Mouse (Mus musculus): ENCODE measurements around the gene Hist1h2be. TPM values are rescaled to one million over a fixed set of nuclear protein-coding genes. Genes with fewer than 3 reads are reported as not detected.

Hist1h2be gene
- 0.91 TPM for polyA plus RNA-seq (2014; fragmentation: Illumina TruSeq; extraction: RNeasy Lipid Tissue Mini Kit (QIAGEN cat#74804); ENCODE audit: low read depth, low replicate concordance)

DNA sequence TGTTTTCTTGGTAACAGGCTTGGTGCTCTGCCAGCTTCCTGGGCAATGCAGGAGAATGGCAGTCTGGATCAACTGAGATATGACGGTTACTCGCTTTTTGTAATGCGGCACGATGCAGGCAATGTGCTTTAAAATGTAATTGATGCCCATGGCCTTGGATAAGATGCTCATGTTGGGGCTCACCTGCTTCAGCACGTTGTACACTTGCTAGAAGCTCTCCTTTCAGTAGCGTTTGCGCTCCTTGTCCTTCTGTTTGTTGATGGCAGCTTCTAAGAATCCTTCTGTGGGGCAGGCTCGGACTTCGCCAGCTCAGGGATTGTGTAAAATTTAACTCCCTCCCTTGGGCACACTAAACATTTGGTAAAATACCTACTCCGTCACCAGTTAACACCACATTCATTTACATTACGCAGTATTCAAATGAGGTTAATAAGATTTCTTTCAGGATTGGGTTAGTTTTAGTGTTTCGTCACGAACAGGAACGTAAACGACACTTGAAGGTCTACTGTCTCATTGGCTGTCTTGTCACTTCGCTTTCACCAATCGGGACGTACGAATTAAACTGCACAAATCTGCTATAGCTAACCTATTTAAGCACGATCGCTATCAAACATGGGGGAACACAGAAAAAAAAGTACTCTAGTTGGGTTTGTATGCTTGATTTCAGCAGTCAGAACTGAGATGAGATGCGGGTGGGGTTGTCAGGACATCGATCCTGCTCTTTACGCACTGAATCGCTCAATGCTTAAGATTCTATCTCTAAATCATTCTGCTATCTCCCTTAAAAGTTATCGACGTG, at the start of gene Hist1h2be:
TSS of gene Hist1h2be (minus strand) at position 392 of the 799 bp plus-strand sequence.

DNA sequence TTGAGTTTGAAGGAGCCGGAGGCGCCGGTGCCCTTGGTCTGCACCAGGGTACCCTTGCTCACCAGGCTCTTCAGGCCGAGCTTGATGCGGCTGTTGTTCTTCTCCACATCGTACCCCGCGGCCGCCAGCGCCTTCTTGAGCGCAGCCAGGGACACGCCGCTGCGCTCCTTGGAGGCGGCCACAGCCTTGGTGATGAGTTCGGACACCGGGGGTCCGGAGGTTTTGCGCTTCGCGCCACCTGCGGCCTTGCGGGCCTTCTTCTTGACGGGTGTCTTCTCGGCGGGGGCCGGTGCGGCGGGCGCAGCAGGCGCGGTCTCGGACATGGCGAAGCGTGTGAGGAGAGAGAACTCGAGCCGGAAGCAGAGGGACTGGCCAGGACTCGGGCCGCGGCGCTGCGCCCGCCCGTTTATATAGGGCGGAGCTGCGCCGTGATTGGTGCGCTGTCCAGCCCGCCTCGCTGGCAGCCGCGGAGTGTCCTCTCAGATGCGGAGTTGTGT, 1.3 kb upstream of the Hist1h2be start, which contains the start of gene Hist1h1e:
TSS of gene Hist1h1e (minus strand) at position 384 of the 497 bp plus-strand sequence.

DNA sequence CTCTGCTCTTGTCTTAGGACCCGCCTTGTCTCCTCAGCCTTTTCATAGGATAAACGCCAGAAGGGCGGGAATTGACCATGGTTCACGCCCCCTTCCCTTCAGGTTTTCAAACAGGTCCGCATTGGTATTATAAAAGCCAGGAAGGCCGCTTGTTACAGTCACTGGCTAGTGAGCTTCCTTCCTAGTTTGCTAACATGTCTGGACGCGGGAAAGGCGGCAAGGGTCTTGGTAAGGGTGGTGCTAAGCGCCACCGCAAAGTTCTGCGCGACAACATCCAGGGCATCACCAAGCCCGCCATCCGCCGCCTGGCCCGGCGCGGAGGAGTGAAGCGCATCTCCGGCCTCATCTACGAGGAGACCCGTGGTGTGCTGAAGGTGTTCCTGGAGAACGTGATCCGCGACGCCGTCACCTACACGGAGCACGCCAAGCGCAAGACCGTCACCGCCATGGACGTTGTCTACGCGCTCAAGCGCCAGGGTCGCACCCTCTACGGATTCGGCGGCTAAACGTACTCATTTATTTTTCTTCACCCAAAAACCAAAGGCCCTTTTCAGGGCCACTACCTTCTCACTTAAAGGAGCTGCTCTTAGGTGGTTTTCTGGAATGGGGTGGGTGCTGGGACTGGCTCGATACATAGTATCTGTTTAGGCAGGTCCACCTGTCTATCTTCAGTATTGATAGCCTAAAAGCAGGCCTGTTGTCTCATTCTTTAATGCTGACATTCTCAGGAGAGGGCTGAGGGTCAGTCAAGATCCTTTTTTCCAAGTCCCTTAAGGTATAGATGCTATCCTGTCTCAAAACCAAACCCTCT, 39.3 kb downstream of the Hist1h2be start, which contains the start of gene Hist1h4d:
TSS of gene Hist1h4d (plus strand) at position 191 of the 811 bp plus-strand sequence.

DNA sequence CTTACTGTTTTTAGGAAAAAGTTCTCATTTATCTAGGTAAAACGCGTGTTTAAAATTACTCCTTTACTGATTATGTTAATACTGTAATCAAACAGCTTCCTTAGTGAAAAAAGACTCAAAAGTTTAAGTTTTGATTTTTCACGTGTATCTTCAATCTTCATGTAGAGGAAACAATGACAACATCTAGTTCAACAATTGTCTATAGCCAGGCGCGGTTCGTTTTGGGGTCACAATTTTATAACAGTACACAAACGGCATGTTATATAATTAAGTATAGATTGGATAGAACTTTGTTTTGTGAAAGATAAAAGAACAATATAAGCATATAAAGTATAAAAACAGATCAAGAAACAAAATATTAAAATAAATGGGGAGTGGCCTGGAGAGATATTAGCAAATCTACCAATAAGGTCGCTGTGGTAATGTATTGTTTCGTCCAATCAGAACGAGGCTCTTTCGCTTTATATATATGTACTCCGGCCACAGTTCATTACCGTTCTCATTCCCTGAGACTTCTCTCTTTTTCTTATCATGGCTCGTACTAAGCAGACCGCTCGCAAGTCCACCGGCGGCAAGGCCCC, 45.6 kb downstream of the Hist1h2be start, which contains the start of gene Hist1h3d:
TSS of gene Hist1h3d (plus strand) at position 493 of the 581 bp plus-strand sequence.

DNA sequence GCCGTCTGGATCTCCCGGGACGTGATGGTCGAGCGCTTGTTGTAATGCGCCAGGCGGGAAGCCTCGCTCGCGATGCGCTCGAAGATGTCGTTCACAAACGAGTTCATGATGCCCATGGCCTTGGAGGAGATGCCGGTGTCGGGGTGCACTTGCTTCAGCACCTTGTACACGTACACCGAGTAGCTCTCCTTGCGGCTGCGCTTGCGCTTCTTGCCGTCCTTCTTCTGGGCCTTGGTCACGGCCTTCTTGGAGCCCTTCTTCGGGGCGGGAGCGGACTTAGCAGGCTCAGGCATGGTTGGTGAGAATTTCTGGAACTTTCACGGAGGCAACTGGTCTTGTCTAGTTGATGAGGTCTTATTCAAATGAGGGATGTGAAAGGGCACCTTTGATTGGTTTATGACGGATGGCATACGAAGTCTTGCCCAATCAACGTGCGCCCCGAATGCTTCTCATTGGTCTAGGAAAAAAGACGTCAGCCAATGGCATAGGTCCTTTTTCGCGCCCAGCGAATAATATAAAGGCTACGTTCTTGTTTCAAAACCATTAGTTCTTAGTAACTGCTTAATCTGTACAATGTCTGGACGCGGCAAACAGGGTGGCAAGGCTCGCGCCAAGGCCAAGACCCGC, 46.9 kb downstream of the Hist1h2be start, which contains the start of the genes Hist1h2bf and Hist1h2ad:
TSS of gene Hist1h2bf (minus strand) at position 299 of the 627 bp plus-strand sequence.
TSS of gene Hist1h2ad (plus strand) at position 484 of the 627 bp plus-strand sequence.

DNA sequence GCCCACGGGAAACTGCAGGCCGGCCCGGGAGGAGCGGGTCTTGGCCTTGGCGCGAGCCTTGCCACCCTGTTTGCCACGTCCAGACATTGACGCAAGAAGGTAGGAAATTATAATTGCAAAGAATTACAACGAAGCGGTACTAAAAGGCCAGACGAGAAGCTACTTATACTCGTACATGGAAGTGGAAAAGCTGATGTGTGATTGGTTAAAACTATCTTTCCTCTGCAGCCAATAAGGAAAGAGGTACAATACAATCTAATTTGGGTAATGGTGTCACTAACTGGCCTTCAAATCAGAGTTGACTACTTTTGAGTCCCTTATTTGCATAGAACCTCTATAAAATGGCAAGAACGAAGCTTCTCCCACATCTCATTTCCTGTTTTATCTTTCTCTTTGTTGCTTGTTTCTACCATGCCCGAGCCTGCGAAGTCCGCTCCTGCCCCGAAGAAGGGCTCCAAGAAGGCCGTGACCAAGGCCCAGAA, 49.9 kb downstream of the Hist1h2be start, which contains the start of the genes Hist1h2ae and Hist1h2bg:
TSS of gene Hist1h2ae (minus strand) at position 199 of the 482 bp plus-strand sequence.
TSS of gene Hist1h2bg (plus strand) at position 375 of the 482 bp plus-strand sequence.

GRCm38 (mm10) chr13:23561883-23562659, 58.9 kb downstream of the Hist1h2be start, which contains the start of gene Hist1h3e:
Gene Hist1h3e, minus strand, starts transcription at chr13:23562369.

DNA sequence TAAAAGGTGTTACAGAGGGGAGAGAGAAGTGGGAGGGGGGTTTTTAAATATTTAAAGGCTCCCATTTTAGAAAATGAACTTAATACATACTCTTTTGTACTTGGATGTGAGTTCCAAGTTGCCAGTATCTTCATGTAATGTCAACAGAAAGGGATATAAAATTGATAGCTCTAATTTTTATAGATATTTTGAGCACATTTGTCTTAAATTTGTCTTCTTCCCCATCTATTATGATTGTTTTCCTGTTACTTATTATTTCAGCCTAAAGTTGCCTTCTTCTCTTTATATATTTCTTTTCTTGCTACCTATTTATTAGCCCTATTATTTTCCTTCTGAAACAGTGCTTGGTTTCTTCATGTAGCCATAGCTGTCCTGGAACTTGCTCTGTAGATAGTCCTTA, 68.0 kb downstream of the Hist1h2be start, which contains the start of gene Hist1h1d:
TSS of gene Hist1h1d (plus strand) at position 301 of the 400 bp plus-strand sequence.

GRCm38 (mm10) chr13:23551146-23551834, 69.6 kb downstream of the Hist1h2be start, which contains the start of gene Hist1h4f:
Gene Hist1h4f, minus strand, starts transcription at chr13:23551648.

DNA sequence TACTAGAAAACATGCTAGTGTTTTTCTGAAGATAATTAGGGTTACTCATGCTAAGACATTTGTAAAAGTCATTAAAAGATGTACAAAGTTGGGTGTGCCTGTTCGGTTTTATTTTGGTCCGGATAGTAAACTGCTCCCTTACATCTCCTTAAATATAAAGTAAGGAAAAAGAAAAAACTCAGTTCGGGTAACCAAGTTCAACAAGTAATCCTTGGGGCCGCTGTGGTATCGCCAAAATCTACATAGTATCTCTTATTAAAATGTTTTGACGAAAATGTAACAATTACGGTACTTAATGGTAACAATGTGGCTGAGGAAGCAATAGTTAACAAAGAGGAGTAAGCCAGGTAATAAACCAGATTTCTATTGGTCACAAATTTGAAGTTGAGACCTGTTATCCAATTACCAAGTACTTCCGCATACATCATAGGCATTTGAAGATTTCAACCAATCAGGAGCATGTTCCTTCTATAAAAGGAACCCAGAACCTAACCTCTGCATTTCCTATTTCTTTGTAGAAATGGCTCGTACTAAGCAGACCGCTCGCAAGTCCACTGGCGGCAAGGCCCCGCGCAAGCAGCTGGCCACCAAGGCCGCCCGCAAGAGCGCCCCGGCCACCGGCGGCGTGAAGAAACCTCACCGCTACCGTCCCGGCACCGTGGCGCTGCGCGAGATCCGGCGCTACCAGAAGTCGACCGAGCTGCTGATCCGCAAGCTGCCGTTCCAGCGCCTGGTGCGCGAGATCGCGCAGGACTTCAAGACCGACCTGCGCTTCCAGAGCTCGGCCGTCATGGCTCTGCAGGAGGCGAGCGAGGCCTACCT, 76.7 kb downstream of the Hist1h2be start, which contains the start of gene Hist1h3f:
TSS of gene Hist1h3f (plus strand) at position 88 of the 822 bp plus-strand sequence.

GRCm38 (mm10) chr13:23542999-23543607, 77.8 kb downstream of the Hist1h2be start, which contains the start of gene Hist1h2bh:
Gene Hist1h2bh, minus strand, starts transcription at chr13:23543392.

DNA sequence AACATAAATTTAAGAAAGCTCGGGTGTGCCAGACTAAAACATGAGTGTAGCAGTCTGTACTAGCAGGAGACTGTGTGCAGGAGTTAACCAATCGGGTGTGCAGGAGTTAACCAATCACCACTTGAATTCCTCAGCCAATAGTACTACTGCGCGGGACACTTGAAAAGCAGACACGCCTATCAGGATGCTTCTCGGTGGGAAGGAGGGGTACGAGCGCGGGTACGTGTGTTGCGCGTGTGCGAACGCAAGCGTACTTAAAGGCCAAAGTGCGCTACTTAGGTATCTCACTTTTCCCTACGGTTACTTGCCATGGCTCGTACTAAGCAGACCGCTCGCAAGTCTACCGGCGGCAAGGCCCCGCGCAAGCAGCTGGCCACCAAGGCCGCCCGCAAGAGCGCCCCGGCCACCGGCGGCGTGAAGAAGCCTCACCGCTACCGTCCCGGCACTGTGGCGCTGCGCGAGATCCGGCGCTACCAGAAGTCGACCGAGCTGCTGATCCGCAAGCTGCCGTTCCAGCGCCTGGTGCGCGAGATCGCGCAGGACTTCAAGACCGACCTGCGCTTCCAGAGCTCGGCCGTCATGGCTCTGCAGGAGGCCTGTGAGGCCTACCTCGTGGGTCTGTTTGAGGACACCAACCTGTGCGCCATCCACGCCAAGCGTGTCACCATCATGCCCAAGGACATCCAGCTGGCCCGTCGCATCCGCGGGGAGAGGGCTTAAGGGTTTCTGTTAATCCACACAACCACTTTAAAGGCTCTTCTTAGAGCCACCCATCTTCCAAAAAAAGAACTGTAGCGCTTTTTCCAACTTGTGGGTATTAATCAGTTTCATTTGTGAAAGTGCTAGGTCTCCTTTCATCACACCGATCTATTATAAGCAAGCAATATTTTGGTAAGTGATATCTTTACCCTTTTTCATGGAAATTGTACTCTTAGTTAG, 85.5 kb downstream of the Hist1h2be start, which contains the start of gene Hist1h3g:
TSS of gene Hist1h3g (plus strand) at position 286 of the 939 bp plus-strand sequence.

